Mouse (Mus musculus) ES-E14 (cell line): ENCODE measurements around the gene Usp7.

ENCODE experiments used
- CHD2 ChIP-seq: IDR thresholded peaks from 2 replicates; pipeline ENCODE4 v1.6.1; 2014; ENCODE audit warnings: mild to moderate bottlenecking, low read depth, low read length, inconsistent platforms
- MAFK ChIP-seq: IDR thresholded peaks from 2 replicates; pipeline ENCODE4 v1.6.1; 2014; ENCODE audit warnings: mild to moderate bottlenecking, low read depth, low read length, inconsistent platforms; ENCODE audit not compliant: insufficient read depth
- ZC3H11A ChIP-seq: IDR thresholded peaks from 2 replicates; pipeline ENCODE4 v1.6.1; 2012; ENCODE audit warnings: low read depth, mild to moderate bottlenecking, inconsistent platforms, low read length, borderline replicate concordance

DNA sequence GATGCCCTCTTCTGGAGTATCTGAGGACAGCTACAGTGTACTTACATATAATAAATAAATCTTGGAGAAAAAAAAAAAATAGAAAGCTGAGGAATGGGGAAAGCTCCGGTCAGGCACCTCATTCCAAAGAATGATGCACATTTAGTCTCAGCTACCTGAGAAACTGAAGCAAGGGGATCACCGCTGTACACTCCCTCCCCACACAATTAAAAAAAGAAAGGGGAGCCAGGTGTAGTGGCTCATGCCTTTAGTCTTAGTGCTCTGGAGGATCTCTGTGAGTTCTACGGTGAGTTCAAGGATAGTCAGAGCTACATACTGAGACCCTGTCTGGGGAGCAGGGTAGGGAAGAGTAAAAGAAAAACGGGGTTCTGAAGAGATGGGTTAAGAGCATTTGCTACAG, 22.6 kb downstream of the Usp7 start:
- no peak for TF ChIP-seq ZC3H11A
- no peak for TF ChIP-seq CHD2
- TF ChIP-seq MAFK = no peak
